Mouse (Mus musculus): ENCODE measurements around the gene Zkscan4.
A peak's percentile ranks its signal among the peaks of the same experiment; 100 is the strongest.
"Not testable (repeated sequence)": the region's sequence is repeated elsewhere in the genome, so short reads cannot be mapped to it uniquely, and the experiment has no call there.

Zkscan4 gene

DNA sequence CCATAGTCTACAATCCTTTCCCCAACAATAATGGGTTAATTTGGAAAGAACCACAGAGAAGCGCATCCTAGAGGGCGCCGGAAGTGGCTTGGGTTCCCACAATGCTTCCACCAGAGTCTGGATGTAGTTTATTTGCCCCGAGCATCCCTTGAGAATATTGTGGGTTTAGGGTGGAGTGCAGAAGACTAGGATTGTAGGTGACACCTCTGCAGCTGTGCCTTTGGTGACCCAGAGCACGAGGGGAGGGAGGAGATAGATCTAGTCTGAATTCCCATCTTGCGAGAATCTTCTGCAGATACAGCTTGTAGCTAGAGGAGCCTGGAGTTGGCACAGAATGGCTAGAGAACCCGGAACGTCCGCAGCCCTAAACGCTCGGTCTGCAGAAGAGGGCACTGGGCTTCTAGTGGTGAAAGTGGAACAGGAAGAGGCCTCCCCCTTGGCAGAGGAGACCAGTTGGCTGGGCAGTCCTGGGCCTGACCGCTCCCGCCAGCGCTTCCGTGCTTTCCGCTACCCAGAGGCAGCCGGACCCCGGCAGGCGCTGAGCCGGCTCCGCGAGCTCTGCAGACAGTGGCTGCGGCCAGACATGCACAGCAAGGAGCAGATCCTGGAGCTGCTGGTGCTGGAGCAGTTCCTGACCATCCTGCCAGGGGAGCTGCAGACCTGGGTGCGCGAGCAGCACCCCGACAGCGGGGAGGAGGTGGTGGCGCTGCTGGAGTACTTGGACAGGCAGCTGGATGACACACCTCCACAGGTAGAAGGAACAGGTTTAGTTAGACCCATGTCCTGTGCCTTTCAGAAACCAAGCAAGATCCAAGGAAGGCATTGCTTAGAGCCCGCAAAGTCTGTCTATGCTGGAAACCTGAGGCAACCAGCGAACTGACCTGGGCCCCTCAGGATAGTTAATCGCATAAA, at the start of gene Zkscan4, which contains the start of gene Gm10065:
Gene Zkscan4, plus strand, starts transcription at position 149 of the 912 bp plus-strand sequence.
Gene Gm10065, minus strand, starts transcription at position 683 of the 912 bp plus-strand sequence.
- DNase-seq, result peak; percentile 84

GRCm38 (mm10) chr13:21435476-21435875, 43.2 kb upstream of the Zkscan4 start:
- no peak for DNase-seq

DNA sequence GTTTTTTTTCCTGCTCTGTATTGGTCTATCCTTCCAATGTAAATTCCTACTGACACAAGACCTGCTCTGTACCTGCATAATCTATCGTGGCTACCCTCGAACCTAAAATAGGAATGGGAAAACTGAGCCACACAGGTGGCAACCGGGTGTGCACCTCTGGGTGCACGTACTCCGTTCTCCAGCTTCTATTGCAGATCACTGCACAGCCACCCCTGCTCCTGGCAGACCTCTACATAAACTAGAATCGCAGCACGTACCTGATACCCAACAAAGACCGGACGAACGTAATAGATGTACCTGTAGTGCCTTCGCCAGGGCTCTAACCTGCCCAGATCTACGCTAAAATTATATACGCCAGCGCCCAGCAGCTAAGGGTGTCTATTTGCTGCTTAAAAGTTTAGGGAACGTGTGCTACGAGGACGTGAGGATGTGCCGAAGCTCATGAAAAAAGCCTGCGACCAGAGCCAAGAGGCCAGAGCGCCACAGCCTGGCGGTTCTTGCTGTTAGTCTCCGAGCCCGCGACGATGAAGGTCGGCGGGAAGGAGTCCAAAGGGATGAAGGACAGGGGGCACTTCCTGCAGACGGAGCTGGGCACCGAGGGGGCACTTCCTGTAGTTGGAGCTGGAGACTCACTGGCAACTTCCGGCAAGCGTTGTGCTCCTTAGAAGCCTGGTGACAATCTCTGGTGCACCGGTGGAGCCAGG, 38.1 kb upstream of the Zkscan4 start, which contains the start of gene Pgbd1:
Gene Pgbd1, minus strand, starts transcription at position 556 of the 704 bp plus-strand sequence.
- DNase-seq, result peak; percentile 81

DNA sequence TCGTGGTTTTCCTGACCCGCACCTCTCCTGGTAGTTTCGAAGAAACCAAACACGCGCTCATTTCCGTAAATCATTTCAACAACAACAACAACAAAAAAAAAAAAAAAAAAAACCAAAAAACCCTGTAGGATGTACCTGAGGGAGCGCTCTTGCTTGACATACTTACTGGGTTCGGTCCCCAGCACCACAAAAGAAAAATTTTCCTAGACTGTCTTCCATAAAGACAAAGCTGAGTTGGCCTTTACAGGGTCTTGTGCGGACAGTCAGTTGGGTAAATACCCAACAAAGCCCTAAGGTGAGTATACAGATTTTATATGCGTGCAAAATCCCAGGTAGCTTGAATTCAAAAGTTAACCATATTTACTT, 37.5 kb upstream of the Zkscan4 start:
- DNase-seq, result no peak

DNA sequence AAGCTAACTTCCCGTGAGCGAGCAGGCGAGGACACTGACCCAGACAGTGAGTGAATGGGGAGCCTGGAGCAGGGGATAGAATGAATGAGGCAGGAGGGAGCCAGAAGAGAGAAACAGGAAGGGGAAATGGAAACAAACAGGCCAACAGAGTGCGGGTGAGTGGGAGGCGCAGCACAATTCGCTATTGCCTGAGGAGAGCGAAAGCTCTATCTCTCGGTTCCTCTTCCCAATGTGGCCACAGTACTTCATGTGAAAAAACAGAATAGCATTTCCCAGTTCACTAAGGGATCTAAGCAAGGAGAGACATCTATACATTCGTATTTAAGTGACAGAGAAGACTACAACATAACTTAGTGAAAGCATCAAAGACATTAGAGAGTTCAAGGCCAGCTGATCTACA, 31.9 kb upstream of the Zkscan4 start:
- no peak for DNase-seq

GRCm38 (mm10) chr13:21447856-21448614, 30.7 kb upstream of the Zkscan4 start:
- DNase-seq, result no peak

- no peak for DNase-seq
These were observed 25.7 kb upstream of the Zkscan4 start for GRCm38 (mm10) chr13:21453042-21453441.

DNA sequence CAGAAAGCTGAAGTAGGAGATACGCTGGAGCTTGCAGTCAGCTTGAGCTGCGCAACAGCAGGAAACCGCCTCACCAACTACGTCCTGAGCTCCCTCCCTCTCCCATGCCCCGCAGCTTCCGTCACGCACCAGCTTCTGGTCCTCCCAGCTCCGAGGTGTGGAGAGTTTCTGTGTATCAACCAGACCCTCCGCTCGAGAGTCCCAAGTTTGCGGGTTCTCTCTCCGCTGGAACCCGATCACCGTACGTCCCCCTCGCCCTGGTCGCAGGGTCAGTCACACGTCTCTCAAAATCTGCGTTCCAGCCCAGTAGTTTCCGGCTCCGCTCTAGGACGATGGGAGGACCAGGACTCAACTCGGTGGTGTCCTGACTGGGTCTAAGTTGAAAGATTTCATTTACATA, 25.3 kb upstream of the Zkscan4 start, which contains the start of gene Zscan26:
Gene Zscan26, minus strand, starts transcription at position 282 of the 400 bp plus-strand sequence.
- peak; percentile 89 for DNase-seq

DNA sequence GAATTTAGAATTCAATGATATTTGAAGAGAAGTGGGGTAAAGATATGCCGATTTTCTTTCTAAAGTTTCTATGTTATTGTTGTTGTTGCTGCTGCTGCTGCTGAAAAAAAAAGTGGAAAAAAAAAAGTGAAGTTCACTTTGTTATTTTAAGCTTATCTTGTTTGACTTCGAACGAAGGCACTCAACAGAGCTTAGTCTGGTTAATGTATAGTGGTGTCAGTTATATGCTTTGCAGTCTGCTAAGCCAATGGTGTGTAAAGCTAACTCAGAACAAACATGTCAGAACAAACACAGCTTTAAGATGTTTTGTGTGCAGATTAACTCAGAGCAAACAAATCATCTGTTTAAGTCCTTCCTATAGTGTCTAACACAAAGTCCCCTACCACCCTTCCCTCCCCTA, 24.6 kb upstream of the Zkscan4 start:
- DNase-seq, result no peak

GRCm38 (mm10) chr13:21456347-21456746, 22.4 kb upstream of the Zkscan4 start:
- DNase-seq, result no peak

DNA sequence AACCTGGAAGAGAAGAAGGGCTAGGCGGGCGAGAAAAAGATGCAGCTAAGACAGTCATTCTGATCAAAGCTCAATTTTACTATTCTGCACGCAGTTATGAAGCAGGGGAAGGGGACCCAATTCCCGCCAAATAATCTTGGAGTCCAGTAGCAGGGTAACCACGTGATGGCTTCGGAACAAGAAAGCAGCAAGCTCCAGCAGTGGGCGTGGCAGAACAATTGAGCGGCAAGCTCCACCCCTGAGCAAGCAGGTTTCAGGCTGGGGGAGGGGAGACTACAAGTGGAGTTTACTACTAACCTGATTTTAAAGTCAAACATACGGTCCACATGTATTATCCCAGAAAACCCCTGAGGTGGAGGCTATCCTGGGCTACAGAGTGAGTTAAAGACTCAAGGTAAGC, 16.2 kb upstream of the Zkscan4 start:
- not testable (repeated sequence) for DNase-seq

- no peak for DNase-seq
These were observed 11.4 kb upstream of the Zkscan4 start for GRCm38 (mm10) chr13:21467336-21467735.

- peak; percentile 83 for DNase-seq
These were observed 10.4 kb upstream of the Zkscan4 start, which contains the start of gene Nkapl for GRCm38 (mm10) chr13:21468061-21469019. Gene Nkapl, minus strand, starts transcription at chr13:21468509.

- no peak for DNase-seq
These were observed 9.6 kb upstream of the Zkscan4 start for GRCm38 (mm10) chr13:21469097-21469496.

DNA sequence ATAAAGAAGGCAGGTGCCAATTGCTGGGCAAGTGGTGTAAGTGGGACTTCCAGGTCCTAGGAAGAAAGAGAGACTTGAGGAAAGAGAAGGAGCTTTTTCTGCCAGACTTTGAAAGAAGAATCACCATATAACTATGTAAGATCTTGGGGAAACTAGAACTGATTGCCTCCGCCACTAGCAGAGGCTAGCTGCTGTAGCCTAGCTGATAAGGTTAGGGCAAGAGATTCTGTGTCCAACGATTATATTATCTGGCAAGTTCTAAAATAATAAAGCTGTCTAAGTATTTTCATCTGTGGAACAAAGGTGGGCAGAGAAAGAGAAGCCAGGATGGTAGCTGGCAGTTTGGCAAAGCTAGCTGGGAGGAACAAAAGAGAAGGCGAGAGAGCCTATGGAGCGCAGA, 6.3 kb upstream of the Zkscan4 start:
- no peak for DNase-seq

GRCm38 (mm10) chr13:21486881-21487280, 8.2 kb downstream of the Zkscan4 start:
- DNase-seq, result no peak

- DNase-seq, result no peak
These were observed 14.1 kb downstream of the Zkscan4 start for GRCm38 (mm10) chr13:21492847-21493246.

DNA sequence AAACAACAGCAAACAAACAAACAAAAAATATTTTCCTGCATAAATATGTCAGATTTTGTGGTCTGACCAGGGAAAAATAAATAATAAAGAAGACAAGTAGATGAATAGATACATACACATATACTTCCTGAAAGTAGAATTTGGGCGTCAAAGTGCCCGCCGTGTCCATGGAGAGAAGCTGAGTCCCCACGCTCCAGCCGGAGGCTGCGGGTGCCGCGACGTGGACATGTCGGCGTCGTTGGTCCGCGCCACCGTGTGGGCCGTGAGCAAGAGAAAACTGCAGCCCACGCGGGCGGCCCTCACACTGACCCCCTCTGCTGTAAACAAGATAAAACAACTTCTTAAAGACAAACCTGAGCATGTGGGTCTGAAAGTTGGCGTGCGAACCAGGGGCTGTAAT, 16.4 kb downstream of the Zkscan4 start, which contains the start of gene AK157302:
Gene AK157302, plus strand, starts transcription at position 144 of the 400 bp plus-strand sequence.
- DNase-seq, result no peak

- DNase-seq, result not testable (repeated sequence)
These were observed 22.5 kb downstream of the Zkscan4 start, which contains the start of gene Gm11273 for GRCm38 (mm10) chr13:21501182-21501581. Gene Gm11273, minus strand, starts transcription at chr13:21501418.

DNA sequence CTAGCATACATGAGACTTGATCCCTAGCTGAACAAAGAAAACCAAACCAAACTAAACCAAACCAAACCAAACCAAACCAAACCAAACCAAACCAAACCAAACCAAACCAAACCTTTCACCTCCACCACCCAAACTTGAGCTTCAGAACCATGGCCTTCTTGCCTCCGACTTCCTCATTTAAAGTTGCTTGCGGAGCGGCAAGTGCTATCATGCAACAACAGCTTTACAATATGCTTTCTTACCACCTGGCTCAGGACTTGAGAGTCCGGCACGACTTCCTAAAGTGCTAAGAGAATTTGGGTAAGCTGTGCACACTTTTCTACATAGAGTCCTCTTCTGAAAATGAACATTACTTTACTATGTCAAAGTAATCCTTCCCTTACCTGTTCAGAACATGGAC, 23.6 kb downstream of the Zkscan4 start:
- DNase-seq, result no peak

GRCm38 (mm10) chr13:21506221-21506649, 27.5 kb downstream of the Zkscan4 start:
- peak; percentile 84 for DNase-seq

Data from right cerebral cortex, adult 18-20 months (tissue).